In the genomic region with DNA sequence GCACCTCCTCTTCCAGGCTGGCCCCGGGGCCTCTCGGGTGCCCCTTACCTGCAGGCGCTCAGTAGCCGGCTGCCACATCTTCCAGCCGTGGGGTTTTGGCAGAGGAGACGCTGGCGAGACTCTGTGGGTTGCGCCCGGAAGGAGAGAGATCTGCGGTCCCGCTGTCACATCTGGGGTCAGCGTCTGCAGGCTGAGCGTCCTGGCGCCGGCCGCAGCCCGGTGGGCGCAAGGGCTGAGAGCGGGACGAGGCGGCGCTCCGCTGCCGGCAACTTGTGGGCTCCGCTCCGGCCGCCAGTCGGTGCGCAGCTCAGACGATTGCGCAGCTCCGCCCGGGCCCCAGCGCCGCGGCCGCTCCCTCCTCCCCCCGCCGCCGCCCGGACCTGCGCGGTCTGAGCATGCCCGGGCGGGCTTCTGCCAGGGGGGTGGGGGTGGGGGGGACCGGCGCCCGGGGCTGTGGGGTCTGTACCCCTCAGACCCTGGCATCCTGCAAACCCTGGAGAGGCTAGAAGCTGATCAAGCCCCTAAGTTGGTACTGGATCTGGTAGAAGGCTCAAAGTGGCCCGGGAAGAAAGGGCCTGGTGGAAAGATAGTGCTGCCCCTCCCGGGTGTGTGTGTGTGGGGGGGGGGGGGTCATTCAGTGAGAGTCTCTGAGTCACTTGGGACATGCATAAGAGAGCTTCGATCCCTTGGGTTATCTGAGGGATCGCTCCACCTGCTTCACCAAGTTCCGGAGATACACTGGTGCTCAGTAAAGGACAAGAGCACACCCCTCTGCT, we compare ENCODE assay signal across 8 mouse cellular contexts.
DNase-seq lines count a peak whose midpoint lies in the region; ATAC-seq and TF ChIP-seq lines count a peak whose summit lies in the region.

No protein-coding gene starts in this region.

- peak; percentile 16 for TF ChIP-seq CTCF in lung, postnatal 0 days (IDR thresholded peaks at IDR 0.05)

- peaks cover 6% of the 10 kb centered on the region; the same call in 1 of the 2 replicates for H3K27me3 ChIP-seq in forebrain, embryonic 15.5 days
- H3K27me3 ChIP-seq in lung, postnatal 0 days (replicated peaks; ENCODE audit: insufficient read depth, low read length): no peaks in the 10 kb centered on the region

- H3K27ac ChIP-seq in forebrain, embryonic 15.5 days (replicated peaks): peak overlapping the region; percentile 57
- H3K27ac ChIP-seq in lung, postnatal 0 days (ENCODE audit: low read length): no peak overlapping the region

- H3K36me3 ChIP-seq in forebrain, embryonic 15.5 days: no peaks in the 10 kb centered on the region
- H3K36me3 ChIP-seq in lung, postnatal 0 days (ENCODE audit: insufficient read depth, low read length): no peaks in the 10 kb centered on the region

- DNase-seq in Muller cell, postnatal 12 days (ENCODE audit: inconsistent ontology term): peak; percentile 82
- DNase-seq in cerebellum, adult 11-12 months: peak; percentile 68
- DNase-seq in heart, postnatal 25 days (ENCODE audit: low spot score): peak; percentile 36
- DNase-seq in layer of hippocampus, adult 9-11 months: peak; percentile 18
- DNase-seq in lung, postnatal 0 days (ENCODE audit: low spot score): peak; percentile 46
- peak; percentile 49 for DNase-seq in ovary, adult 18-20 months (ENCODE audit: low spot score)
- DNase-seq in thymus, postnatal 25 days: no peak

- H3K4me1 ChIP-seq in forebrain, embryonic 15.5 days: peaks cover 24% of the 10 kb centered on the region
- H3K4me1 ChIP-seq in lung, postnatal 0 days (ENCODE audit: insufficient read depth, low read depth, low read length): no peaks in the 10 kb centered on the region; the same call in 1 of the 2 replicates

- WGBS in forebrain, embryonic 15.5 days: 2% methylated on average over 53 of the region's 53 CpGs
- WGBS in lung, postnatal 0 days: 5% methylated on average over 37 of the region's 53 CpGs

- no peak for TF ChIP-seq EP300 in lung, postnatal 0 days (IDR thresholded peaks at IDR 0.05)

- H3K9me3 ChIP-seq in forebrain, embryonic 15.5 days: no peaks in the 10 kb centered on the region
- no peaks in the 10 kb centered on the region for H3K9me3 ChIP-seq in lung, postnatal 0 days (ENCODE audit: low read length)

- intact Hi-C loops in heart, postnatal 25 days (cut with DNase I): loop anchor here (1.0 to 10.0 kb wide), 2 partner anchors 130 to 538 kb away; no protein-coding TSS in a partner anchor

- peak; percentile 90 for ATAC-seq in forebrain, embryonic 15.5 days (replicated peaks)
- ATAC-seq in lung, postnatal 0 days: peak; percentile 83

- peak overlapping the region; percentile 82 for H3K4me3 ChIP-seq in forebrain, embryonic 15.5 days
- peak overlapping the region; percentile 51 for H3K4me3 ChIP-seq in lung, postnatal 0 days (ENCODE audit: low read depth, low read length)

- peak overlapping the region; percentile 89 for H3K4me2 ChIP-seq in forebrain, embryonic 15.5 days (replicated peaks)
- peak overlapping the region; percentile 70 for H3K4me2 ChIP-seq in lung, postnatal 0 days (replicated peaks; ENCODE audit: low read depth, low read length)

- peak overlapping the region; percentile 85 for H3K9ac ChIP-seq in forebrain, embryonic 15.5 days (replicated peaks)
- H3K9ac ChIP-seq in lung, postnatal 0 days (replicated peaks; ENCODE audit: low read depth): peak overlapping the region; percentile 59
